13 mouse cellular contexts compared by ENCODE assay signal in genomic region chr12:112746461-112746807, GRCm38 (mm10). TPM values are rescaled to one million over a fixed set of nuclear protein-coding genes. Genes with fewer than 3 reads are reported as not detected.
A peak's percentile ranks its signal among the peaks of the same experiment; 100 is the strongest.
DNase-seq lines count a peak whose midpoint lies in the region; ATAC-seq and TF ChIP-seq lines count a peak whose summit lies in the region.
"Had no signal": no experiment of that assay in that cellular context is flagged by ENCODE, and none has a peak within 500 bp of the region (broad histone marks: within the 10 kb centered on the region; RNA-seq: fewer than 3 reads in every experiment).

No protein-coding gene starts in this region.

- intact Hi-C loops in left cerebral cortex, postnatal 25 days (cut with DNase I) = no loop called here

- no peak for ATAC-seq in cerebellum, adult (ENCODE audit: insufficient number of reproducible peaks, low FRiP score, low TSS enrichment)
- ATAC-seq in stomach, embryonic 14.5 days (ENCODE audit: insufficient number of reproducible peaks, insufficient read depth, low FRiP score, low read depth) = 0 out of 2 replicates have a peak, but pooled peaks have one; percentile 8
- no peak for ATAC-seq in stomach, postnatal 0 days (ENCODE audit: low FRiP score, low TSS enrichment)
- no peak for ATAC-seq in midbrain, embryonic 12.5 days (ENCODE audit: low FRiP score, low read depth)

- peaks cover 12% of the 10 kb centered on the region for H3K36me3 ChIP-seq in stomach, embryonic 14.5 days (ENCODE audit: control insufficient read depth, insufficient read depth, low read length)
- H3K36me3 ChIP-seq in stomach, postnatal 0 days (ENCODE audit: control insufficient read depth, insufficient read depth, low read length) = peaks cover 7% of the 10 kb centered on the region; the same call in 1 of the 2 replicates
- no peaks in the 10 kb centered on the region; the same call in 1 of the 2 replicates for H3K36me3 ChIP-seq in midbrain, embryonic 12.5 days

- peaks cover 18% of the 10 kb centered on the region for H3K4me1 ChIP-seq in cerebellum, adult 2 months (ENCODE audit: control insufficient read depth, insufficient read depth, low read length)
- peaks cover 5% of the 10 kb centered on the region; the same call in 1 of the 2 replicates for H3K4me1 ChIP-seq in stomach, embryonic 14.5 days (ENCODE audit: control insufficient read depth, insufficient read depth, low read length)
- H3K4me1 ChIP-seq in stomach, postnatal 0 days (replicated peaks; ENCODE audit: control insufficient read depth, insufficient read depth) = no peaks in the 10 kb centered on the region; the same call in 1 of the 2 replicates
- H3K4me1 ChIP-seq in midbrain, embryonic 12.5 days = peaks cover 16% of the 10 kb centered on the region

- no peak for TF ChIP-seq CTCF in cerebellum, adult 2 months (IDR thresholded peaks at IDR 0.05; ENCODE audit: borderline replicate concordance, insufficient read depth, low read depth, low read length)
- no peak for TF ChIP-seq CTCF in stomach, postnatal 0 days (IDR thresholded peaks at IDR 0.05; ENCODE audit: low read depth)

- no peak overlapping the region for H3K27ac ChIP-seq in cerebellum, adult 2 months (ENCODE audit: insufficient read depth, low read length)
- H3K27ac ChIP-seq in stomach, embryonic 14.5 days (ENCODE audit: low read length) = no peak overlapping the region
- no peak overlapping the region for H3K27ac ChIP-seq in stomach, postnatal 0 days (replicated peaks)
- H3K27ac ChIP-seq in midbrain, embryonic 12.5 days (replicated peaks) = peak overlapping the region; percentile 92; the same call in 1 of the 2 replicates

- H3K9me3 ChIP-seq in stomach, embryonic 14.5 days (ENCODE audit: control insufficient read depth, low read depth, low read length) = no peaks in the 10 kb centered on the region
- H3K9me3 ChIP-seq in stomach, postnatal 0 days (ENCODE audit: control insufficient read depth, low read length) = no peaks in the 10 kb centered on the region
- H3K9me3 ChIP-seq in midbrain, embryonic 12.5 days = no peaks in the 10 kb centered on the region
- H3K9me3 ChIP-seq: embryonic facial prominence, embryonic 12.5 days; heart, embryonic 13.5 days had no signal

- TF ChIP-seq EP300 in stomach, postnatal 0 days (optimal IDR thresholded peaks at IDR 0.05) = no peak

- WGBS in cerebellum, adult 2 months = 87% methylated on average over 4 of the region's 4 CpGs
- WGBS in stomach, embryonic 14.5 days = 75% methylated on average over 4 of the region's 4 CpGs
- WGBS in stomach, postnatal 0 days = 75% methylated on average over 4 of the region's 4 CpGs
- WGBS in midbrain, embryonic 12.5 days = 84% methylated on average over 4 of the region's 4 CpGs

- H3K9ac ChIP-seq in stomach, embryonic 14.5 days (replicated peaks; ENCODE audit: low read depth, low read length) = no peak overlapping the region
- H3K9ac ChIP-seq in stomach, postnatal 0 days (ENCODE audit: low read length) = no peak overlapping the region
- no peak overlapping the region; the same call in 1 of the 2 replicates for H3K9ac ChIP-seq in midbrain, embryonic 12.5 days (replicated peaks)

- H3K27me3 ChIP-seq in cerebellum, adult 2 months (ENCODE audit: control insufficient read depth, insufficient read depth, low read length) = no peaks in the 10 kb centered on the region
- no peaks in the 10 kb centered on the region for H3K27me3 ChIP-seq in stomach, embryonic 14.5 days (ENCODE audit: control insufficient read depth, insufficient read depth, low read length)
- H3K27me3 ChIP-seq in stomach, postnatal 0 days (ENCODE audit: control insufficient read depth, insufficient read depth, low read length) = no peaks in the 10 kb centered on the region
- no peaks in the 10 kb centered on the region for H3K27me3 ChIP-seq in midbrain, embryonic 12.5 days
- H3K27me3 ChIP-seq: embryonic facial prominence, embryonic 12.5 days had no signal

- no peak for TF ChIP-seq POLR2A in cerebellum, adult 2 months (IDR thresholded peaks at IDR 0.05; ENCODE audit: borderline replicate concordance, insufficient read depth, low read length)

- H3K4me2 ChIP-seq in stomach, embryonic 14.5 days (replicated peaks; ENCODE audit: low read depth, low read length) = no peak overlapping the region
- H3K4me2 ChIP-seq in stomach, postnatal 0 days (replicated peaks; ENCODE audit: low read depth) = no peak overlapping the region
- no peak overlapping the region for H3K4me2 ChIP-seq in midbrain, embryonic 12.5 days (replicated peaks)

- H3K4me3 ChIP-seq in cerebellum, adult 2 months (replicated peaks; ENCODE audit: insufficient read depth, low read depth, low read length) = no peak overlapping the region
- H3K4me3 ChIP-seq in stomach, embryonic 14.5 days (ENCODE audit: low read depth, low read length) = no peak overlapping the region
- no peak overlapping the region for H3K4me3 ChIP-seq in stomach, postnatal 0 days (ENCODE audit: low read depth, low read length)
- no peak overlapping the region for H3K4me3 ChIP-seq in midbrain, embryonic 12.5 days
- H3K4me3 ChIP-seq: embryonic facial prominence, embryonic 12.5 days; heart, embryonic 13.5 days had no signal

- DNase-seq in cerebellum, adult 2 months = peak; percentile 15 to 43
- no peak for DNase-seq in stomach, postnatal 0 days (ENCODE audit: low spot score)
- DNase-seq in left cerebral cortex, postnatal 25 days (ENCODE audit: low spot score in 2 of 2) = no peak
- DNase-seq in gastrocnemius, postnatal 10 days = no peak
- DNase-seq in adrenal gland, postnatal 14 days = no peak
- DNase-seq: layer of hippocampus, postnatal 36 days; right cerebral cortex, adult 18-20 months had no signal

RNA-seq across cellular contexts. Expression of gene Pld4, which starts 14.0 kb away (rescaled TPM):
- polyA plus RNA-seq in cerebellum, adult 2 months (2012; rRNA removed) = 6.7 and 7.8 TPM in 2 replicates
- 12.9 and 13.3 TPM in 2 replicates for polyA plus RNA-seq in stomach, embryonic 14.5 days (2014; fragmentation: Nextera tagmentation; extraction: Ambion mirVana)
- polyA plus RNA-seq in stomach, postnatal 0 days (2015; fragmentation: Nextera tagmentation; extraction: Ambion mirVana) = 9.6 and 9.8 TPM in 2 replicates
- 4.7 and 6.7 TPM in 2 replicates for polyA plus RNA-seq in midbrain, embryonic 12.5 days (2016; fragmentation: Nextera tagmentation; extraction: Ambion mirVana)
- total RNA-seq in left cerebral cortex, postnatal 25 days (2021) = 10 to 100 TPM in 1 of 2 experiments, 1 to 10 TPM in 1; 9.3 to 10.7 TPM
- 1 to 10 TPM; 7.3 to 9.1 TPM for total RNA-seq in gastrocnemius, postnatal 10 days (2021)
- 6.4 and 19.9 TPM in 2 replicates for total RNA-seq in adrenal gland, postnatal 14 days (2021)

RNA-seq across cellular contexts. Expression of gene Cep170b, which starts 26.2 kb away (rescaled TPM):
- 102 and 107 TPM in 2 replicates for polyA plus RNA-seq in cerebellum, adult 2 months (2012; rRNA removed)
- 15.8 and 16.2 TPM in 2 replicates for polyA plus RNA-seq in stomach, embryonic 14.5 days (2014; fragmentation: Nextera tagmentation; extraction: Ambion mirVana)
- polyA plus RNA-seq in stomach, postnatal 0 days (2015; fragmentation: Nextera tagmentation; extraction: Ambion mirVana) = 20.7 and 21.2 TPM in 2 replicates
- 15.0 and 16.8 TPM in 2 replicates for polyA plus RNA-seq in midbrain, embryonic 12.5 days (2016; fragmentation: Nextera tagmentation; extraction: Ambion mirVana)
- total RNA-seq in left cerebral cortex, postnatal 25 days (2021) = 100 to 1,000 TPM; 246 TPM
- total RNA-seq in gastrocnemius, postnatal 10 days (2021) = 10 to 100 TPM; 11.2 to 12.6 TPM
- 29.1 and 33.0 TPM in 2 replicates for total RNA-seq in adrenal gland, postnatal 14 days (2021)

RNA-seq across cellular contexts. Expression of gene Ahnak2, which starts 56.0 kb away (rescaled TPM):
- 11.0 and 14.7 TPM in 2 replicates for polyA plus RNA-seq in cerebellum, adult 2 months (2012; rRNA removed)
- polyA plus RNA-seq in stomach, embryonic 14.5 days (2014; fragmentation: Nextera tagmentation; extraction: Ambion mirVana) = 4.6 and 5.0 TPM in 2 replicates
- 5.4 and 6.3 TPM in 2 replicates for polyA plus RNA-seq in stomach, postnatal 0 days (2015; fragmentation: Nextera tagmentation; extraction: Ambion mirVana)
- 0.25 and 0.37 TPM in 2 replicates for polyA plus RNA-seq in midbrain, embryonic 12.5 days (2016; fragmentation: Nextera tagmentation; extraction: Ambion mirVana)
- total RNA-seq in left cerebral cortex, postnatal 25 days (2021) = 1 to 10 TPM; 5.3 to 5.5 TPM
- total RNA-seq in gastrocnemius, postnatal 10 days (2021) = 10 to 100 TPM; 12.2 to 18.6 TPM
- 7.2 and 9.6 TPM in 2 replicates for total RNA-seq in adrenal gland, postnatal 14 days (2021)
- total RNA-seq: megakaryocyte-erythroid progenitor cell, adult 5-6 weeks had no signal

Comparison
In these comparisons a context has a peak if more than half of its experiments do, and no peak if none do; other contexts are left out.
1. DNase-seq: peak in cerebellum, adult 2 months (2 of 2); none in stomach, postnatal 0 days (single experiment), left cerebral cortex, postnatal 25 days (0 of 2), gastrocnemius, postnatal 10 days (single experiment) and adrenal gland, postnatal 14 days (single experiment).